Mouse (Mus musculus): Measurements from ENCODE around the gene Dll4.
A peak's percentile ranks its signal among the peaks of the same experiment; 100 is the strongest.

The Dll4 gene

GRCm38 (mm10) chr2:119311544-119311943 lies 14.0 kb upstream of the Dll4 start:
- no peak for DNase-seq (ENCODE audit: low spot score in 2 of 2)

- no peak for DNase-seq (ENCODE audit: low spot score in 2 of 2)
Observed at GRCm38 (mm10) chr2:119312380-119312958, 13.1 kb upstream of the Dll4 start.

DNA sequence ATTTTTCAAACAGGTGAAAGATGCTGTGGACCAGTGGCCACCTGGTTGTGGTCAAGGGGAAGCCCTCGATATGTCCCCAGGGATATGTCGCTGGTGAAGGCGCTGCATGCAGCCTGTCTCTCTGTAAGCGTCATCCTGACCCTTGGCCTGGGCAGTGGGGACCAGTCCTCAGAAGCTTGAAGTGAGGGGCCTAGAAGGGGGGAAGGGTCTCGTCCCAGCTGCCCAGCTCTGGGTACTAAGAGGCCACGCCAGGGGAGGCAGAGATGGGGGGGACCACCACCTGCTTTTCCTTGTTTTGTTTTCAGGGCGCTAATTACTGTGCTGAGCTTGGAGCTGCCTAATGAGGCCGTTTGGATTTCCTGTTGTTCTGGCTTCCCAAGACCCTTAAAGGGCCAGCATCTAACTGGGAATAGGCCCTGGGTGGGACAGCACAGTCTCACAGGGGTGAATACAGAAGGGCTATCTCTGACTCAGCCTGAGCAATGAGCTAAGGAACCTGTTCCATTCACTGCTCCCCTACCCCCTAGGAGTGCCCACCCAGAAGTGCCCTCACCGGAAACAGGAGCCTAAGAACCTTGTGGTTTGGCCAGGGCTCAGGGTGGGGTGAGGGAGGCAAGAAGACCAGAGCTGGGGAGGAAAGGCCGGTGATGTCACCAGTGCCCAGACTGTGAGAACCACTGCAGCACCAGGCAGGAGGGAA lies 11.7 kb upstream of the Dll4 start:
- no peak for DNase-seq (ENCODE audit: low spot score in 2 of 2)

DNA sequence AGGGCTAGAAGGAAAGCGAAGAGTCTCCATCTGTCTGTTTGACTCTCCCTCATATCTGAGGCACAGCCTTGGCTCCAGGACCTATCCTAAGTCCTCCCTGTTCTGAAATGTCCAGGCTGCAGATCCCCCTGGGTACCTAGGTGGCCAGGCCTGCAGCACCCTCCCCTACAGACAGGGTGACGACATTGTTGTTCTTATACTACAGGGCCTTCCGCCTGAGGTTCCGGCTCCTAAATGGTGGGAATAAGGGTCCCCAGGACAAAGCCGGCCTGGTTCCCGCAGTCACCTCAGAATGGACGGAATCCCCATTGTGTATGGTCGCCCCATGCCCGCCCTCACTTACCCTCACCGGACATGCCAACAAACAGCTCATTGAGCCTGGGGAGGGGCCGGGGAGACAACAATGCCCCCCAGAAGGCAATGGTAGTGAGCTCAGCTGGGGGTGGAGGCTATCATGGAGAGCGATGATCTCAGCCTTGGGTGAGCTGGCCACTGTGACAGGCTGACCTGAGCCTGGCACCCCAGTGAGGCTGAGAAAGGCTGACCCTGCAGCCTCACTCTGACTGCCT lies 10.8 kb upstream of the Dll4 start:
- DNase-seq (ENCODE audit: low spot score in 2 of 2): no peak

- DNase-seq (ENCODE audit: low spot score in 2 of 2): no peak
Observed at GRCm38 (mm10) chr2:119318043-119318710, 7.4 kb upstream of the Dll4 start.

DNA sequence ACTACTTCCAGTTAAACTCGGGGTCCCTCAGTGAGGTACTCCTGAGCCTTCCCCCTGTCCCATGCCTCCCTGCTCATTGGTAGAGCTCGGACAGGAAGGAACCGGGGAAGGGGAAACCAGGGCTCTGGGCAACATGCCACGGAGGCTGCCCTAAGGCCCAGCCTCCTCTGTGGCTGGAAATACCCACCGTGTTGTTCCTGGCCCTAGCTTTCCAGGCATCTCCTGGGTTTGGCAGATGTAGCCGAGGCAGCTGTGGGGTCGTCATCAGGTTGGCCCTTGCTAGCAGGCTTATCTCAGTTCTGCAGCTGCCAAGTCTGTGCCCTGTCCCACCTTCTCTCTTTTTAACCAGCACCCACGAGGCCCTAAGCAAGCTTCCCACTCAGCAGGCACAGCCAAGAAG lies 5.0 kb upstream of the Dll4 start:
- no peak for DNase-seq (ENCODE audit: low spot score in 2 of 2)

- no peak for DNase-seq (ENCODE audit: low spot score in 2 of 2)
Observed at GRCm38 (mm10) chr2:119321771-119322586, 3.6 kb upstream of the Dll4 start.

- DNase-seq (ENCODE audit: low spot score in 2 of 2): peak in 1 of 2 experiments; percentile 55
Observed at GRCm38 (mm10) chr2:119322587-119323300, 2.8 kb upstream of the Dll4 start.

DNA sequence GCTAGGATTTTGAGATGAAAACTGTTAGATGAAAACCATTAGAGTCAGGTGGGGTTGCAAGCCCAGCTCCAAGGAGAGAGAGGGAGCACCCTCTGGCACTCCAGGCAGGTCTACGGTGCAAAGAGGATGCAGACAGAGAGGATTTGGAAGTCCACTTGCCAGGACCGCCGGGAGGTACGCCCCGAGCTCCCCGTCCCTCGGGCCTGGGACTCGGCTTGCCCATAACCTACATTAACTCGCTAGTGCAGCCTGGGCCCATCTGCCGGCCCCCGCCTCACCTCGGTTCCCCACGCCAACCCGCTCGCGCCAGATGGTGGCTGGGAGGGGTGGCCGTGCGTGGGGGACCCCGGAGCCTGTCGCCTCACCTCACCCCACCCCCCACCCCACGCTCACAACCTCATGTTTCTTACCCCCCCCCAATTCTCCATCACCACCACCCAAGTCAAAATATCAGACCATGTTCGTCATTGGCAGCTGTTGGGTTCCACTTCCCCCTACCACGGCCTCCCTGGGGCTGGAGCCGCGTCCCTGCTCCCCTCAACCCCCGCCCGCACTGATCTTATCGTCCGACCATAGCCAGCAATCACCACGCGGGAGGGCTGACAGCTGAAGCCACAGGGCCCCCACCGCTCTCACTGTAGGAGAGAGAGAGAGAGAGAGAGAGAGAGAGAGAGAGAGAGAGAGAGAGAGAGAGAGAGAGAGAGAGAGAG lies 1.6 kb upstream of the Dll4 start:
- peak in 1 of 2 experiments; percentile 66 for DNase-seq (ENCODE audit: low spot score in 2 of 2)

DNA sequence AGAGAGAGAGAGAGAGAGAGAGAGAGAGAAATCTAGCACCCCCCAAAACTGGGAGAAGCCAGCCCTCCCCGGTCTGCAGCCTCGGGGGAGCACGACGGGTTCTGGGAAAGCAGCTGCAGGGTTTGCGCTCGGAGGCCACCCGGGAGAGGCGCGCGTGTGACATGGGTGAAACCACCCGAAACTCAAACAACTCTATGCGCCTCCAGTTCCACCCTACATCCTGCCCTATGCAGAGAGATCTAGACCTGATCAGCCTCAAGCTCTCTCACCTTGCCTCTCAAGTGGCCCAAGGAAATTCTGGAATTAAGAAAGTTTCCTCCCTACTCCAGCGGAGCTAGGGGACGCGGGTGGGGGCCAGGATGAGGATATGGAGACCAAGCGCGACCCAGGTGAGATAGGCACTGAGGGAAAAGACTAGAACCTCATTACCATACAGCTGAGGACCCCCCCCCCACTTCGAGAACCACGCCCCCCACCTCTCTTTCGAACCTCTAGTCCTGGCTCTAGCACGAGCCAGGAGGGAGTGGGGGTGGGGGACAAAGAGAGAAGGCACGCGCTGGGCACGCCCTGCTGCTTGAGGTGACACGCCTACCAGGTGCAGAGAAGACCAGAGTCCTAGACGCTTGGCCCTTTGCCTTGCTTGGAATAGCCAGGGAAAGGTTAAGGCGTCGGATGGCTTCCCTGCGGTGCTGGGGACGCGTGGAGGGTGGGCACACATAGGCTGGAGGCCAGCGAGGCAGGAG lies 837 bp upstream of the Dll4 start:
- DNase-seq (ENCODE audit: low spot score in 2 of 2): peak in 1 of 2 experiments; percentile 47

- DNase-seq (ENCODE audit: low spot score in 2 of 2): no peak
Observed at GRCm38 (mm10) chr2:119326161-119327101, 847 bp downstream of the Dll4 start.

DNA sequence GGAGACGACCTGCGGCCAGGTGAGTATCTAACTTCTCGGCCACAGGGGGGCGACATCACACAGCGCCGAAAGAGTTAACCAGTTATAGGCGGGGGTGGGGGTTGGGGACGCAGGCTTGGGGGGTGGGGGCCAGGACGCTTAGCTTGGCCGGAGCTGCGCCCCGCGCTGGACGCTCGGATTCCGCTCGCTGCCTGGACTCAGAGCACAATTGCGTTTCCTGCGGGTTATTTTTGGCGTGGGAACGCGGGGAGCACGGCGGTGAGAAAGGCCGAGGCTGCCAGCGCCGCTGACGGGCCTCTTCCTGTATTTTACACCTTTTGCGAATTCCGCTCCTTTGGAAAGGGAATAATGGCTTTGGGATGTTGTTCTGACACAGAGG lies 1.5 kb downstream of the Dll4 start:
- peak in 1 of 2 experiments; percentile 53 for DNase-seq (ENCODE audit: low spot score in 2 of 2)

DNA sequence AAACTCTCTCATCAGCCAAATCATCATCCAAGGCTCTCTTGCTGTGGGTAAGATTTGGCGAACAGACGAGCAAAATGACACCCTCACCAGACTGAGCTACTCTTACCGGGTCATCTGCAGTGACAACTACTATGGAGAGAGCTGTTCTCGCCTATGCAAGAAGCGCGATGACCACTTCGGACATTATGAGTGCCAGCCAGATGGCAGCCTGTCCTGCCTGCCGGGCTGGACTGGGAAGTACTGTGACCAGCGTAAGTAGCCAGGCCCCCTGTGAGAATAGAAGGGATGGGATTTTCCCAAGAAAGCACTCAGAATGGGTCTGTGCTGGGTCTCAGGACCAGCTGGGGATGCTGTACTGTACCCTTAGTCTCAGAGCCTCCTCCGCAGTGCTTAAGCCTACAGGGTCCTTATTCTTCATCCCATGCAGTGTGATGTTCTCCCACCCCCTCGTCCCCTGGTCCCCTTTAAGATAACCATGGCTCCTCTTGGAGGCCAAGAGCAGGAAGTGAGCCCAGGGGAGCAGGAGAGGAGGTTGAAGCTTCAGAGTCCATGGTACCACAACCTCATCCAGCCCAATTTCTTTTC lies 2.5 kb downstream of the Dll4 start:
- no peak for DNase-seq (ENCODE audit: low spot score in 2 of 2)

DNA sequence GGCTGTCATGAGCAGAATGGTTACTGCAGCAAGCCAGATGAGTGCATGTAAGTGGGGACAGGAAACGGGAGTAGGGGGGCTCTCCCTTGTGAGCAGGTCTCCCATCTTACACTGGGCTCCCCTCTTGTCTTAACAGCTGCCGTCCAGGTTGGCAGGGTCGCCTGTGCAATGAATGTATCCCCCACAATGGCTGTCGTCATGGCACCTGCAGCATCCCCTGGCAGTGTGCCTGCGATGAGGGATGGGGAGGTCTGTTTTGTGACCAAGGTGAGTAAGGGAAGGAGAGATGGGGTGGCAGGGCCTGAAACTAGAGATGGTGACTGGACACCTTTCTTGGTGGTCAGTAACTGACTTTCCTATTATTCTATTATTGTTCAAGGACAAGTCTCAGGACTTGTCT lies 3.0 kb downstream of the Dll4 start:
- DNase-seq (ENCODE audit: low spot score in 2 of 2): no peak

DNA sequence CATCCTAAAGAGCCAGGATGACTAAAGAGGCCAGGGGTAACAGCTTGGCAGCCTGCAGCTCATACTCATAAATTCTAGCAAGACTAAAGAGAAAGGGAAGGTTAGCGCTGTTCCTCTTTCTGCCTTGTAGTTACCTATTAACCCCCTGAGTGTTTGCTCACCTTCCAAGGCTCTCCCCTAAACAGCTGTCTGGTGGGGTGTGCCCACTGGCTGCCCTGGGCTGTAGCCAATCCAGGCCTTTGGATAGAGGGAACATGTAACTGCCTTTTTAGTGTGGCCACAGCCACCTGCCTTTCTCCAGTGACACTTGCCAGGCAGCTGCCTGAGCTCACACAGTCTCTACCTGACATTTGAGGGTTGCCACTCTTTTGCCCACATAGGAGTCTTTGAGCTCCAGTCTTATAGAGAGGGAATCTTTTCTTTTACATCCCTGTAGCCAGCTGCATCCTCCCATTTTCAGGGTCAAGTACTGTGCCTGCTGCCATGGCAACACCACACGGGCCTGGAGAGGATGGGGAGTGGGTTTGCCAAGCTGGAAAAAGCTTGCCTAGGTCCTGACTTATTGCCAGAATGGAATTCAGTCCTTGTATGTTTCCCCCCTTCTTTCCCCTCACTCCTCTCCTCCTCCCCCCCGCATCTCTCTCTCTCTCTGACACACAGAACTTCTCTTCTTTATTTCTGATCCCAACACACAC lies 3.7 kb downstream of the Dll4 start:
- DNase-seq (ENCODE audit: low spot score in 2 of 2): no peak

DNA sequence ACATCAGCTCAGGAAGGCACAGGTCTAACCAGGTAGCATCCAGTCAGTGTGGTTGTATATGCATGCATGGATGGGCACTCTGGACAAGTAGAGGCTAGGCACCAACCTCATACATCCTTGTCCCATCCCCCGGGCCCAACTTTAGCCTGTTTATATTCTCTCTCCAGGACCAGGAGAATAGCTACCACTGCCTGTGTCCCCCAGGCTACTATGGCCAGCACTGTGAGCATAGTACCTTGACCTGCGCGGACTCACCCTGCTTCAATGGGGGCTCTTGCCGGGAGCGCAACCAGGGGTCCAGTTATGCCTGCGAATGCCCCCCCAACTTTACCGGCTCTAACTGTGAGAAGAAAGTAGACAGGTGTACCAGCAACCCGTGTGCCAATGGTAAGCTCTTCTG lies 5.2 kb downstream of the Dll4 start:
- no peak for DNase-seq (ENCODE audit: low spot score in 2 of 2)

DNA sequence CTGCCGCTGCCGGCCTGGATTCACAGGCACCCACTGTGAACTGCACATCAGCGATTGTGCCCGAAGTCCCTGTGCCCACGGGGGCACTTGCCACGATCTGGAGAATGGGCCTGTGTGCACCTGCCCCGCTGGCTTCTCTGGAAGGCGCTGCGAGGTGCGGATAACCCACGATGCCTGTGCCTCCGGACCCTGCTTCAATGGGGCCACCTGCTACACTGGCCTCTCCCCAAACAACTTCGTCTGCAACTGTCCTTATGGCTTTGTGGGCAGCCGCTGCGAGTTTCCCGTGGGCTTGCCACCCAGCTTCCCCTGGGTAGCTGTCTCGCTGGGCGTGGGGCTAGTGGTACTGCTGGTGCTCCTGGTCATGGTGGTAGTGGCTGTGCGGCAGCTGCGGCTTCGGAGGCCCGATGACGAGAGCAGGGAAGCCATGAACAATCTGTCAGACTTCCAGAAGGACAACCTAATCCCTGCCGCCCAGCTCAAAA lies 6.6 kb downstream of the Dll4 start:
- DNase-seq (ENCODE audit: low spot score in 2 of 2): no peak

- DNase-seq (ENCODE audit: low spot score in 2 of 2): no peak
Observed at GRCm38 (mm10) chr2:119334135-119334534, 8.6 kb downstream of the Dll4 start.

Data from spleen, postnatal 10 days (tissue).